Mouse (Mus musculus) ES-Bruce4 (cell line): ENCODE data around the gene Peak1.

Experiments used
- CTCF ChIP-seq: IDR thresholded peaks from one replicate; pipeline ENCODE4 v1.8.1; 2011; ENCODE audit warnings: low read depth, low read length
- POLR2A ChIP-seq: IDR thresholded peaks from one replicate; pipeline ENCODE4 v1.8.1; 2011; ENCODE audit warnings: low read length; ENCODE audit not compliant: insufficient read depth

DNA sequence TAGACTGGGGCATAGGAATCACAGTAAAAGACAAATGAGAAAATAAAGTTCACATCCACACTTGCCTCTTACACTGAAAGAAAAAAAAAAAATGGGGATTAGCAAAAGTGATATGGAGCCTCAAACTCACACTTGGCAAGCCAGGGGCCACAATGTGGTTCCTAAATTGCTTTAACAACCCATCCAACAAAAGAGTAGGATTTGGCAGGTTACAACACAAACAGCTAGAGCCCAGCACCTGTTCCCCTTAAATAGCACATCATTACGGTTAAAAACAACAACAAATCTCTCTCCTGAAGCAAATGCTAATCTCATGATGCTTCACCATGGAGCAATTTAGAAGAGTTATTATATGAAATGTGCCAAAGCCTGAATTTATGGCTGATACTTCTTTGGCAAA is 2.5 kb downstream of the Peak1 start:
- TF ChIP-seq POLR2A (no peak), CTCF (no peak)
